In genomic region chr14:60489111-60489510, GRCm38 (mm10) we compare ENCODE assay signal across 12 mouse cellular contexts.
"Had no signal": no experiment of that assay in that cellular context is flagged by ENCODE, and none has a peak within 500 bp of the region (broad histone marks: within the 10 kb centered on the region; RNA-seq: fewer than 3 reads in every experiment).

No protein-coding gene starts in this region.

- H3K36me3 ChIP-seq: limb, embryonic 10.5 days; liver, embryonic 15.5 days; neural tube, embryonic 12.5 days had no signal

- ATAC-seq: intestine, embryonic 16.5 days; lung, postnatal 0 days had no signal

- DNase-seq: lung, adult 2 months; lung, postnatal 36 days; midbrain, embryonic 14.5 days; thymus, postnatal 14 days had no signal

- H3K27ac ChIP-seq: left cerebral cortex, adult 2 months; limb, embryonic 10.5 days; liver, embryonic 15.5 days; neural tube, embryonic 12.5 days; stomach, postnatal 0 days had no signal

- H3K4me3 ChIP-seq: left cerebral cortex, adult 2 months; limb, embryonic 10.5 days; liver, embryonic 15.5 days; neural tube, embryonic 12.5 days had no signal

- H3K9ac ChIP-seq: liver, embryonic 15.5 days; neural tube, embryonic 12.5 days had no signal

- H3K27me3 ChIP-seq: neural tube, embryonic 12.5 days had no signal

- H3K9me3 ChIP-seq: limb, embryonic 10.5 days; liver, embryonic 15.5 days; neural tube, embryonic 12.5 days had no signal

- H3K4me2 ChIP-seq: liver, embryonic 11.5 days; liver, embryonic 15.5 days; neural tube, embryonic 12.5 days had no signal
